Mouse (Mus musculus) embryo, embryonic 10.5 days (tissue): ENCODE results near the gene Hrh2.

Source experiments
- DNase-seq: peaks from one replicate; pipeline ENCODE4 v3.0.0-alpha.2; 2015; ENCODE audit warnings: low spot score

The Hrh2 gene

GRCm38 (mm10) chr13:54176406-54177020, 15.4 kb upstream of the Hrh2 start:
- no peak for DNase-seq

- DNase-seq = no peak
These were observed 14.6 kb upstream of the Hrh2 start for GRCm38 (mm10) chr13:54177346-54177745.

- no peak for DNase-seq
These were observed 13.3 kb upstream of the Hrh2 start for GRCm38 (mm10) chr13:54178647-54179046.

GRCm38 (mm10) chr13:54179971-54180370, 12.0 kb upstream of the Hrh2 start:
- no peak for DNase-seq

- DNase-seq = no peak
These were observed 11.5 kb upstream of the Hrh2 start for GRCm38 (mm10) chr13:54180461-54180860.

- DNase-seq = no peak
These were observed 10.6 kb upstream of the Hrh2 start for GRCm38 (mm10) chr13:54181318-54181717.

- DNase-seq = no peak
These were observed 10.0 kb upstream of the Hrh2 start for GRCm38 (mm10) chr13:54181947-54182346.

GRCm38 (mm10) chr13:54186394-54186793, 5.5 kb upstream of the Hrh2 start:
- no peak for DNase-seq

GRCm38 (mm10) chr13:54188190-54188706, 3.7 kb upstream of the Hrh2 start:
- DNase-seq = no peak

GRCm38 (mm10) chr13:54189896-54190295, 2.0 kb upstream of the Hrh2 start:
- DNase-seq = peak; percentile 13

- no peak for DNase-seq
These were observed 748 bp upstream of the Hrh2 start for GRCm38 (mm10) chr13:54191181-54191580.

GRCm38 (mm10) chr13:54193580-54193979, 1.7 kb downstream of the Hrh2 start:
- DNase-seq = no peak

- no peak for DNase-seq
These were observed 7.1 kb downstream of the Hrh2 start for GRCm38 (mm10) chr13:54199000-54199399.

GRCm38 (mm10) chr13:54202458-54202857, 10.5 kb downstream of the Hrh2 start:
- DNase-seq = no peak

- DNase-seq = no peak
These were observed 11.5 kb downstream of the Hrh2 start for GRCm38 (mm10) chr13:54203419-54203818.

- DNase-seq = no peak
These were observed 13.3 kb downstream of the Hrh2 start for GRCm38 (mm10) chr13:54205195-54205594.

- no peak for DNase-seq
These were observed 14.3 kb downstream of the Hrh2 start for GRCm38 (mm10) chr13:54206140-54206753.

- no peak for DNase-seq
These were observed 17.7 kb downstream of the Hrh2 start for GRCm38 (mm10) chr13:54209476-54210253.

GRCm38 (mm10) chr13:54211528-54212488, 19.9 kb downstream of the Hrh2 start:
- peak; percentile 46 for DNase-seq

- DNase-seq = no peak
These were observed 20.6 kb downstream of the Hrh2 start for GRCm38 (mm10) chr13:54212516-54212915.

- no peak for DNase-seq
These were observed 23.3 kb downstream of the Hrh2 start for GRCm38 (mm10) chr13:54215266-54215665.
